Mouse (Mus musculus) mature B cell (primary cell): Measurements from ENCODE around the gene Synm.

Experiments
- in situ Hi-C: fragments of 300-500 bp; cut with MboI; formaldehyde crosslinking; loops from 2 replicates; pipeline ENCODE4 v1.14.3; 2019

Synm gene

GRCm38 (mm10) chr7:67749441-67750239 is 9.9 kb downstream of the Synm start:
- in situ Hi-C loops = no loop called here

DNA sequence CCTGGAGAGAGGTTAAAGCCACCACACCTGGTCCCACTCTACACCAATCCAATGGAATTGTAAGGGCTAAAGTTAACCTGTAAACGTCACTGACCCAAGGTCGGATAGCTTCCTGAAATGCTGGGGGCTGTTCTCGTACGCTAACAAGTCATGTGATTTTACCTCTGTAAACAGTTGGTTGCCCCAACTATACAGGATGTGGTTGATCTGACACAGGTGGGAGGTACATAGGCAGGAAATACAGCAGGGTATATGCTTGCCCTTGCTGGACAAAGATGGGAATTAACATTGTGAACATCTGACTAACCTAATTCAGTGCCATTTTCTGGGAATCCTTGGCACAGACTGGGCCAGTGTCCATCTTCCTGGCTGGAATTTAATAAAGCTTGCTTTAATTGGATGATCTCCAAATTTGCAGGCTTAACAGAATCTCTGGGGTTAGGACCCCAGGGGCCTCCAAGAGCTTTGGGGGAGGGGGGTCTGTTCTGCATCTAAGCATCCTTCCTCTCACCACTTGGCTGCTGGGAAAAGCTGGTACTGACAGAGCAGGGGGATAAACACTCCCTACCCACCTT is 11.7 kb downstream of the Synm start:
- in situ Hi-C loops = no loop called here

DNA sequence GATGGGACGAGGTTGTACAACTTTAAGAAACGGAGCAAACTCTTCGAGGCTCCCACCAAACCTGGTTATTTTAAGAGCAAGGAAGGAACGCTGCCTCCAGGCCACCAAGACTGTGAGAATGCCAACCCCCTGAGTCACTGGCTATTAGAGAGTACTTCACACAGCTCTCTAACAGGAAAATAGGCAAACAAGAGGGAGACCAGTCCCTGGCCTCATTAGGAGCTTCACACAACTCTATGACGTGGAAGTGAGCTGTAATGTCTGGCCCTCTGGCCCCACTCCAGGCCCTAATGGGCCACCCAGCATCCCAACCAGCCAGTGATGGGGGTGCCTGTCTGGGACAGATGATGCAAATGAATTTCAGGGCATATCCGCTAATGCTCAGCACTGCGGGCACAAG is 17.8 kb downstream of the Synm start:
- in situ Hi-C loops = no loop called here

DNA sequence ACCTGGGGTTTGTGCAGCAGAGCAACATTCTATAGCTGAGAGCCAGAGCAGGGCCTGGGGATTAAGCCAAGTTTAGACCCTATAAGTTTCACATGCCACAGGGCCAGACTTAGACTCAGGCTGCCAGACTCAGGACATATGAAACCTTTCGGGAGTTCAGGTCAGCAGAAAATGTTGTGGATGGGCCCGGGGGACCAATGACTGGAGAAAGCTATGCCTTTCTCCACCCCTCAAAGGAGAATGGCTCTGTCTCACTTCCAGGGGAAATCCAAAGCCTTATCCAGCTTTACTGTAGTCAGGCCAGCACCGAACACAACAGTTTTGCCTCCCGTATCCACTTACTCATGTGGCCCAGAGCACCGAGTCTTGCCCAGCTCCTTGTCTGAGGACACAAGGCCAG is 18.7 kb downstream of the Synm start:
- in situ Hi-C loops = no loop called here

DNA sequence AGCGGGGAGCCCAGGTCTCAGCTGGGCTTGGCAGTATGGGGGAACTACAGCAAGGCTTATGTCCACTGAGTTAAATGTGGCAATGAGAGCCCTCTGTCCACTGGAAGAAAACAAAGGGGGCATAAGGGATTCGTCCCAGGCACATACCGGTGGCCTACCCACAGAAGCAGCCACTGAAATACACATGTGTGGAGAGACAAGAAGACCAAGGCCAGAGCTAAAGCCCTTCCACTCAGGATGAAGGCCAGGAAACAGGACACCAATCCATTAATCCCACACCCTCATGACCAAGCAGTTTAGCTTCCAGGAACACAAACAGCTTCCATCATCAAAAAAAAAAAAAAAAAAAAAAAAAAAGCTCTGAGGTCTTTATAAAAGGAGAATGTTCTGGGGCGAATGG is 19.2 kb downstream of the Synm start:
- in situ Hi-C loops = no loop called here

DNA sequence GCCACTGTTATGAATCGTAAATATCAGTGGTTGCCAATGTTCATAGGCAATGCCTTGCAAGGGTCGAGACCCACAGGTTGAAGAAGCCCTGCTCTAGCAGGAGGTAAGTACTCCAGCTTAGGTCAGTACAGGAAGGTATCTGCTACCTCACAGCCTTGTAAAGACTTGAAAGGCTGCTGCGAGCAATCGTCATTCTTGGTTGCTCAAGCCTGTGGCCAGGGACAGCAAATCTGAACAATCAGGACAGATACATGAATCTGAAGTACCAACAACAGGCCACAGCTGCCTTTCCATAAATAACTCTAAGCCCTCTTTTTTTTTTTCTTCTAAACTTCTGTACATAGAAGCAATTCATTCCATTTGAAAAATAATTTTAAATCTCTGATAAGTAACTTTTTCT is 27.3 kb downstream of the Synm start:
- in situ Hi-C loops = no loop called here

DNA sequence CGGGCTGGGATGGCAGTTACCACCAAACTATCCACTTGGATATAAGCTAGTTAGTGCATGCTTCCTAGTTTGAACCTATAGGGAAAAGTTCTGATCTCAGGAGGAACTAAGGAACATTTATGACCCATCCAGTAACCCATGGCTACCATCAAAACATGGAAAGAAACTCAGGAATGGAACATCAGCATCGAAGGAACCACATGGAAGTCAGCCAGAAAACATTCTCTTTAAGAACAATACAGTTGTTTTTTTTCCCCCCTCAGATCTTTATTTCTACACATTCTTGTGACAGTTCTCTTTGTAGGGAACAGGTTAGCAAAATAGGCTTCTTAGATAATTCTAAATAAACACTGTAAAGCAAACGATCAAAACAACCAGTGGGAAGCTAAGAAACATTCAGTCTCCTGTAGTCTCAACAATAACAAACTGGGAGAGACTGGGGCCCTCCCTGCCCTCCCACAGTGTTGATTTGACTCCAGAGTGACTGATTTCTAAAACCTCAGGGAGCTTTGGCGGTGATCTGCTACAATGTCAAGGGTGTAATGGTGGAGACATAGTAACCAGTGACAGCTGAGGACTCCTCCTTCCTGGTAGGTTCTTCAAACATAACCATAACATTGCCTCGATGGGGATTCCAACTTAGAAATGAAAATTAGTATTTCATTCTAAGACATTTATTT is 29.0 kb downstream of the Synm start:
- in situ Hi-C loops = no loop called here

DNA sequence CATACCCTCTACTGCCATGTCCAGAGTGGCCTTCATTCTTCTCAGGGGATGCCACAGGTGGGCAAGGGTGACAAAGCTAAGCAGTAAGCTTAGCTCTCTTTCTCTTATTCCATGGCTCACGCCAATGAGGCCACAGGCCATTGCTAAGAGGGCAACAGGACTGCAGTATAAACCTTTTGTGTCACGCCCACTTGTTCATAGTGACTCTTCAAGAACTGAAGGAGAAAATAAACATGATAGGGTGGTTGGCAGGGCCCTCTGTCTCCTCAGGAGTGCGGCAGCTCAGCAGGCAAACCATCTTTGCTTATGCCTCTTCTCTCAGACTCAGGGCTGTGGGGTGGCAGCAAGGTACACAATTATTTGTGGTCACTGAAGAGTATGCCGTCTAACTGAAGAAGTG is 30.7 kb downstream of the Synm start:
- in situ Hi-C loops = no loop called here

- in situ Hi-C loops = no loop called here
Measured at GRCm38 (mm10) chr7:67728203-67728602, 31.3 kb downstream of the Synm start.

GRCm38 (mm10) chr7:67725016-67725415 is 34.5 kb downstream of the Synm start:
- in situ Hi-C loops = no loop called here

GRCm38 (mm10) chr7:67724536-67724935 is 35.0 kb downstream of the Synm start:
- in situ Hi-C loops = no loop called here

GRCm38 (mm10) chr7:67722163-67722562 is 37.4 kb downstream of the Synm start:
- in situ Hi-C loops = no loop called here

DNA sequence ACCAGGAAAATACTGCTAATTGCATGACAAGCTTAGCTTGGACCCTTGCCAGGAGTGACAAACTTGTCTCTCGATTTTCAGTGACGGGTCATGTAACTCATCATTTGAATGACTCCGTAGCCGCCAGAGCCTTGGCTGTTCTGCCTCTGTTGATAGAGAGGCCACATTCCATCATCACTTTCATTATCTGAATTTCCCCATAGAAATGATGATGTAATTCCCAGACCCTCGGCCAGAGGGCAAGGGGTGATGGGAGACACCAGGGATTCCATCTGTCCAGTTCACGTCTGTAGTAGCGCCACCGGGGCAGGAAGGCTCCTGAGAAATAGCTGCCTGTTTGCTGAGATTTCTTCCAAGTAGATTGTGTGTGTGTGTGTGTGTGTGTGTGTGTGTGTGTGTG is 40.7 kb downstream of the Synm start:
- in situ Hi-C loops = no loop called here

- in situ Hi-C loops = no loop called here
Measured at GRCm38 (mm10) chr7:67717520-67717919, 42.0 kb downstream of the Synm start.

DNA sequence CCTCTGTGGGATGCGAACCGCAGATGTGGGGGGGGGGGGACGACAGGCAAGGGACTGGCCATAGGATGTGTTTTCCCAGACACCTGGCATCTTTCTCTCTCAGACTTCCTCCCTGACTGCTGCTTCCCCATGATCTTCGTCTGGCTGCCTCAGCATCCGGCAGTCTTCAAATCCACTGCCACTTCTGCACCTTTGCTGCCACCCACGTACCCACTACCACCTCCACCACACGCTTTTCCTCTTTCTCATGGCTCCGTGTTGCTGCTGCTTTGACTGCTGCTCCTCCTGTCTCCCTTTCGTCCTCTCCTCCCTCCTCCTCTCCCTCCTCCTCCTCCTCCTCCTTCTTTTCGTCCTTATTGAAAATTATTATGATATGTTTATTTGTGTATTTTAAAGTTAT is 42.6 kb downstream of the Synm start:
- in situ Hi-C loops = no loop called here

- in situ Hi-C loops = no loop called here
Measured at GRCm38 (mm10) chr7:67716213-67716878, 43.2 kb downstream of the Synm start.

GRCm38 (mm10) chr7:67715176-67715575 is 44.4 kb downstream of the Synm start:
- in situ Hi-C loops = no loop called here

DNA sequence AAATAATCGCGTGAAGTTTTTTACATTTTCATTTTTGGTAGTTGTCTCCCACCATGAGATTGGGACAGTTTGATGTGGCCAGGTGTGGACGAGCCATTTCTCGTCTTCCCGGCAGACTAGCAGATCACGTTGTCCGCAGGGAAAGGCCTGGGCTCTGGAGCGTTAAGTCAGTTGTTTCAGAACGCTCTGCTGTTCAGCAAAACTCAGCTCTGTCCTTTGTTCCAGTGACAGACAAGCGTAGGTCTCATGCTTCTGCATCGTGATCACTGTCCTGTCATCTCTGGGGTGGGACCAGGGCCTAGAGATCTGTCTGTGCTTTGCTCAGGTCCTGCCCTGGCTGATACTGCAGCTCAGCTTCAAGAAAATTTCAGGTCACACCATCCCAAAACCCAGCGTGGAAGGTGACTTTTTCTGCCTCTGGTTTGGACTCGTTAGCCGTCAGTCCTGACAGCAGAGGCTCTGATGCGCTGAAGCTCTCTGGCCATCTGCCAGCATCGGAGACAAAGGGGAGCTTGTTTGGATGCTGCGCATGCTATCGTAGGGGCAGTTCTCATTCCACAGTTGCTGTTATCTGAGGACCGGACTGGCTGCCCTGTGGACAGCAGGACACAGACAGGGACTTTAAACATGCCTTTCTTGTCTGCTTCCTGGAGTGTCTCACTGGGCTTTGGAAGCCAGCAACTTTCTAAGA is 45.6 kb downstream of the Synm start:
- in situ Hi-C loops = no loop called here

- in situ Hi-C loops = no loop called here
Measured at GRCm38 (mm10) chr7:67710216-67710615, 49.3 kb downstream of the Synm start.

GRCm38 (mm10) chr7:67708160-67708559 is 51.4 kb downstream of the Synm start:
- in situ Hi-C loops = no loop called here

DNA sequence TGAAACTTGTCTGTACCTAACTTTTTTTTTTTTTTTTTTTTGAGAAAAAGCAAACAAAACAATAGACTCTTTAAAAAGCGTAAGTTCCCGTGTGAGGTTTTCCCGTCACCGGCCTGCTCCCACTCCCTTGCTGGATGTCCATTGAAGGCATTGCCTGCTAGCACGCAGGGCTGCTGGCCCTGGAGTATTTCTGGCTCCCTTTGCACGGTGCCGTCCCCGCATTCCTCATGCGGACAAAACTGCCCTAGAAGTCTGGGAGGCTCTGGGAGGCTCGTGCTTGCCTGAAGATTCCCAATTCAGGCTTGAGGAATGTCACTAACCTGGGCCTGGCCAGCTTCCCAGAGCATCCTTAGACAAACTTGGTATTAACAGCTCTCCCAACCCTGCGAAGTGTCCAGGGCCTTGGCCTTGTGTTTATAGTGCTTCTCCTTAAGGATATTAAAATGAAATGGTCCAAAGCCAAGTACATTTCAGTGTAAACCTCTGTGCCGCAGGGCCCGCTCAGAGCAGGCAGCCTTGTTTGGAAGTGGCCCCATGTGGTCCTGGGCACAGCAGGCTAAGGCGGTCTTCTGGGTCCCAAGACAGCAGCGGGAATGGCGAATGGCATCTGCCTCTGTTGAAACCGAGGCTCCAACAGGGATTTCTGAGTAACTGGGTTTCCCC is 58.2 kb downstream of the Synm start:
- in situ Hi-C loops = no loop called here

DNA sequence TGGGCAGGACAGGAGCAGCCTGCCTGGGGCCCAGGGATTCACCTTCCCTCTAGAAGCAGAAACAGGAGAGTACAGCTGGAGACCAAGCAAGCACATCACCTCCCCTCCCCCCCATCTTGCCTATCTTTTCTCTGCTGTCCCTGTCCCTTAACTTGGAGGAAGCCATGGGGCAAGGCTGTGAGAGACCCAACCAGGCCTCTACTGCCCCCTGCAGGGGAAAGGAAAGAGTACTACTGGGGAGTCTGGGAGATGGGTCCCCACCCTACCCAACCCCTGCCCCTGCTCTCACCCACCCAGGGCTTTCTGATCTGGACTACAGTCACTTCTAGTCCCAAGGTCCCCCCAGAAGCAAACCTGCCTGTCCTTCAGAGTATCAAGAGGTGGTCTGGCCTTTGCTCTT is 58.7 kb downstream of the Synm start:
- in situ Hi-C loops = no loop called here
